Mouse (Mus musculus) midbrain, embryonic 11.5 days (tissue): ENCODE measurements around the gene Vps50. TPM values are rescaled to one million over a fixed set of nuclear protein-coding genes. Genes with fewer than 3 reads are reported as not detected.
"Not testable (repeated sequence)": the region's sequence is repeated elsewhere in the genome, so short reads cannot be mapped to it uniquely, and the experiment has no call there.

ENCODE experiments used
- ATAC-seq: fragments of 200-750 bp; cut with Nextera tagmentation; 2 replicates; pipeline ENCODE4 v1.8.0; 2017; ENCODE audit warnings: moderate TSS enrichment, moderate library complexity; ENCODE audit not compliant: low FRiP score
- DNase-seq: peaks from one replicate; pipeline ENCODE4 v3.0.0; 2015; ENCODE audit warnings: low spot score; ENCODE audit errors: missing footprints
- H3K27ac ChIP-seq: fragments of 300-500 bp; sonication (generic); 2 replicates; pipeline ENCODE4 v1.5.1; 2014; ENCODE audit warnings: low read depth, low read length
- H3K27me3 ChIP-seq: fragments of 300-500 bp; sonication (generic); 2 replicates; pipeline ENCODE4 v1.6.1; 2014; ENCODE audit warnings: mild to moderate bottlenecking, low read length, moderate library complexity, mixed read lengths; ENCODE audit not compliant: control insufficient read depth, insufficient read depth
- H3K36me3 ChIP-seq: fragments of 300-500 bp; sonication (generic); 2 replicates; pipeline ENCODE4 v1.6.1; 2014; ENCODE audit warnings: mild to moderate bottlenecking, low read length, moderate library complexity, mixed read lengths; ENCODE audit not compliant: control insufficient read depth, insufficient read depth
- H3K4me1 ChIP-seq: fragments of 300-500 bp; sonication (generic); 2 replicates; pipeline ENCODE4 v1.6.1; 2014; ENCODE audit warnings: low read length; ENCODE audit not compliant: control insufficient read depth, insufficient read depth
- H3K4me2 ChIP-seq: fragments of 300-500 bp; sonication (generic); 2 replicates; pipeline ENCODE4 v1.6.1; 2014; ENCODE audit warnings: mild to moderate bottlenecking, moderate library complexity
- H3K4me3 ChIP-seq: fragments of 300-500 bp; sonication (generic); 2 replicates; pipeline ENCODE4 v1.5.1; 2014; ENCODE audit warnings: low read depth, low read length
- H3K9ac ChIP-seq: fragments of 300-500 bp; sonication (generic); 2 replicates; pipeline ENCODE4 v1.6.1; 2014; ENCODE audit warnings: low read length
- H3K9me3 ChIP-seq: fragments of 300-500 bp; sonication (generic); 2 replicates; pipeline ENCODE4 v1.6.1; 2016; ENCODE audit warnings: low read length; ENCODE audit not compliant: control insufficient read depth
- WGBS: fragments of 180-500 bp; shearing (Covaris S2); extraction: QIAGEN DNeasy Blood & Tissue Kit; methylation state at CpG from one replicate; pipeline ENCODE4 v1.1.7; 2014; 5-methylcytosine and 5-hydroxymethylcytosine counted together
- polyA plus RNA-seq: library from polyadenylated mRNA; unstranded; fragments of >200 nt; fragmentation: Nextera tagmentation; extraction: Ambion mirVana; gene quantifications from 2 replicates; pipeline ENCODE4 v1.2.1, GENCODE M21; 2014

Vps50 gene
- polyA plus RNA-seq, 1 experiment from 2014 or later: 42.1 TPM

DNA sequence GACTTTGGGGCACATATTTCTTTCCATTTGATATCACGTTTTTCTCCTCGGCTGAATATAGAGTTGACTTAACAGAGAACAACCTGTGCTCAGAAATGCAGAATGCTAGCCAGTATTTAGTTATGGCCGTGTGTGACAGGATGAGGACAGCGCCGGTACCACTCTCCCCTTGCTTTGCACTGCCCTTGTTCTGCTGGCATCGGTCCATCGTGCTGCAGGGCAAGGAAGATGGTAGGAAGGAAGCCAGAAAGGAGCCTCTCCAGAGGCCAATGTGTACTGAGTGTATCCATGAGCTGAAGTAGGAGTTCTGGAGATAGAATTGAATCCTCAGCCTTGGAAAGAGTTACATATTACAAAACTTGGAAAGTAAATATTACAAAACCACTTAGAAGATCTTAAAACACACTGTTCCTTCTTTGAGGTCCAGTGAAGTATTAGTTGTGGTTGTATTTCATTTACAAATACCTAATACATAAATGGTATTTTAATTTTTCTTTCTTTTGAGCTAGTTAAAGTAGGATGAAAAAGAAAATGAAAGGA is 69.0 kb downstream of the Vps50 start:
- Histone ChIP-seq H3K4me1 (no peaks in the 10 kb centered on the region), H3K4me3 (no peak overlapping the region), H3K27me3 (no peaks in the 10 kb centered on the region), H3K27ac (no peak overlapping the region), H3K4me2 (no peak overlapping the region), H3K36me3 (no peaks in the 10 kb centered on the region), H3K9me3 (no peaks in the 10 kb centered on the region), H3K9ac (no peak overlapping the region)
- 92% methylated on average over 7 of the region's 7 CpGs for WGBS
- DNase-seq: no peak
- no peak for ATAC-seq

GRCm38 (mm10) chr6:3572221-3572815 is 74.1 kb downstream of the Vps50 start:
- 94% methylated on average over 2 of the region's 2 CpGs for WGBS
- no peaks in the 10 kb centered on the region for H3K36me3 ChIP-seq
- no peak for ATAC-seq
- no peak for DNase-seq
- H3K27ac ChIP-seq: no peak overlapping the region
- no peak overlapping the region for H3K9ac ChIP-seq
- H3K4me2 ChIP-seq: no peak overlapping the region
- no peaks in the 10 kb centered on the region for H3K4me1 ChIP-seq
- no peaks in the 10 kb centered on the region for H3K27me3 ChIP-seq
- H3K4me3 ChIP-seq: no peak overlapping the region
- H3K9me3 ChIP-seq: no peaks in the 10 kb centered on the region

- WGBS: 95% methylated on average over 8 of the region's 8 CpGs
- Histone ChIP-seq H3K4me1 (no peaks in the 10 kb centered on the region), H3K27me3 (no peaks in the 10 kb centered on the region), H3K4me2 (no peak overlapping the region), H3K36me3 (no peaks in the 10 kb centered on the region), H3K9ac (no peak overlapping the region), H3K4me3 (no peak overlapping the region), H3K9me3 (no peaks in the 10 kb centered on the region), H3K27ac (no peak overlapping the region)
- no peak for ATAC-seq
- no peak for DNase-seq
Observed at GRCm38 (mm10) chr6:3573787-3574186, 75.6 kb downstream of the Vps50 start.

DNA sequence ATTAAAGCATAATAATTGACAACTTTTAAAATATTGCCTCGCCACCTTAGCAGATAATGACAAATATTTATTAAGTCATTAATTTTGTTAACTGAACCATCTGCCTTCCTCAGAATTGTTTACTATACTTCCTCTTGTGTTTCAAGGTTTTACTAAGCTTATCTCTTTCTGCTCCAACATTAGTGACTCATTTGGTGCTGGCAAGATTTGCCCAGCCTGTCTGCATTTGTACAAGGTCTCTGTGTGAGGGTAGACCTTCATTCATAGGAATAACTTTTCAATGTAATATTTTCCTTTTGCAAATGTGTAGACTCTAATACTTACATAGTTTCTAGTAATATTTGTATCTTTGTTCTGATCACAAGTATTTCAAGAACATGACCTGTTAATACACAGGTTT is 87.2 kb downstream of the Vps50 start:
- no peak overlapping the region for H3K9ac ChIP-seq
- no peaks in the 10 kb centered on the region for H3K9me3 ChIP-seq
- DNase-seq: no peak
- H3K36me3 ChIP-seq: no peaks in the 10 kb centered on the region
- H3K27me3 ChIP-seq: no peaks in the 10 kb centered on the region
- no peaks in the 10 kb centered on the region for H3K4me1 ChIP-seq
- 97% methylated on average over 1 of the region's 1 CpGs for WGBS
- H3K4me3 ChIP-seq: no peak overlapping the region
- no peak overlapping the region for H3K27ac ChIP-seq
- ATAC-seq: no peak
- H3K4me2 ChIP-seq: no peak overlapping the region

DNA sequence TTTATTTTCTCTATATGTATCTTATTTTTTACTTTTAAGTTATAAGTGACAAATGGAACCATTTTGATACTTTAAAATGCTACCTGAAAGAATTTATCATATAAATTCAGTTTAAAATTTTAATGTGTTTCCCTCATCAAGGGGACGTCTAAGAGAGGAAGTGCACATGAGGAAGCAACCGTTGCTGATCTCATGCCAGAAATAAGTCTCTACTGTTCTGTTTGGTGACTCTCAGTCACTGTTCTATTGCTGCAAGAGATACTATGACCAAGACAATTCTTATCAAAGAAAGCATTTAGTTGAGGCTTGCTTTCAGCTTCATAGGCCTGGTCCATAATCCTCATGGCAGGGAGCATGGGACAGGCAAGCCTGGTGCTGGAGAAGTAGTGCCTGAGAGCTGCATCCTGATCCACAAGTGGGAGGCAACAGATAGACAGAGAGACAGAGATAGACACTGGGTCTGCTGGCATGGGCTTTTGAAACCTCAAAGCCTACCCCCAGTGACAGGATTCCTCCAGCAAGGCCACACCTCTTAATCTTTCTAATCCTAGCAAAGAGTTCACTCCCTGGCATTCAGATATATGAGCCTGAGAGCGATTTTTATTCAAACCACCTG is 92.2 kb downstream of the Vps50 start:
- WGBS: 91% methylated on average over 3 of the region's 3 CpGs
- Histone ChIP-seq H3K9ac (no peak overlapping the region), H3K4me2 (no peak overlapping the region), H3K36me3 (no peaks in the 10 kb centered on the region), H3K4me3 (no peak overlapping the region), H3K27ac (no peak overlapping the region), H3K9me3 (no peaks in the 10 kb centered on the region), H3K27me3 (no peaks in the 10 kb centered on the region), H3K4me1 (no peaks in the 10 kb centered on the region)
- no peak for ATAC-seq
- no peak for DNase-seq

GRCm38 (mm10) chr6:3594246-3594645 is 96.1 kb downstream of the Vps50 start:
- 89% methylated on average over 1 of the region's 1 CpGs for WGBS

DNA sequence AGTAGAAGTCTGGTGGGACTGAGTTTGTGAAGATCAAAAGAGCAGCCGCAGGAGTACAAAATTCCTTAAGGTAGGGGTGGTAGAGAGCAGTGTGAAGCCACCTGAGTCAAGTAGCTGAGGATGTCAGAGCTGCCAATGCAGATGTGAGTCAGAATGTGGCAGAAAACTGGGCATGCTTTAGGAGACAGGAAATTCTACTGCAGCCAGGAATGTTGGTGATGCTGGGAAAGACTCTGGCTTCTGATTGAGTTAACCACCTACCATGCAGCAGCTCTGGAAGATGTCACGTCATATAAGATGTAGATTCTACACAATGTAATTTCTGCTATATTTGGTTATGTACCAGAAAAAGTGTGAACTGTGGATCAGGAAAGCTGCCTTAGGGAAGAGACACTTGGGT is 114.6 kb downstream of the Vps50 start:
- Histone ChIP-seq H3K36me3 (no peaks in the 10 kb centered on the region), H3K9ac (no peak overlapping the region), H3K9me3 (no peaks in the 10 kb centered on the region), H3K4me3 (no peak overlapping the region), H3K4me2 (no peak overlapping the region), H3K27ac (no peak overlapping the region), H3K27me3 (no peaks in the 10 kb centered on the region), H3K4me1 (no peaks in the 10 kb centered on the region)
- ATAC-seq (no peak), DNase-seq (no peak)
- 92% methylated on average over 2 of the region's 2 CpGs for WGBS

More at GRCm38 (mm10) chr6:3594246-3594645, 96.1 kb downstream of the Vps50 start:
- ATAC-seq (no peak), DNase-seq (no peak)
- H3K4me3 ChIP-seq: no peak overlapping the region
- H3K9ac ChIP-seq: no peak overlapping the region
- H3K4me2 ChIP-seq: no peak overlapping the region
- 0 out of 2 replicates have a peak, but pooled peaks cover 2% of the 10 kb centered on the region for H3K36me3 ChIP-seq
- H3K27me3 ChIP-seq: no peaks in the 10 kb centered on the region
- H3K27ac ChIP-seq: no peak overlapping the region
- H3K4me1 ChIP-seq: no peaks in the 10 kb centered on the region
- H3K9me3 ChIP-seq: no peaks in the 10 kb centered on the region

DNA sequence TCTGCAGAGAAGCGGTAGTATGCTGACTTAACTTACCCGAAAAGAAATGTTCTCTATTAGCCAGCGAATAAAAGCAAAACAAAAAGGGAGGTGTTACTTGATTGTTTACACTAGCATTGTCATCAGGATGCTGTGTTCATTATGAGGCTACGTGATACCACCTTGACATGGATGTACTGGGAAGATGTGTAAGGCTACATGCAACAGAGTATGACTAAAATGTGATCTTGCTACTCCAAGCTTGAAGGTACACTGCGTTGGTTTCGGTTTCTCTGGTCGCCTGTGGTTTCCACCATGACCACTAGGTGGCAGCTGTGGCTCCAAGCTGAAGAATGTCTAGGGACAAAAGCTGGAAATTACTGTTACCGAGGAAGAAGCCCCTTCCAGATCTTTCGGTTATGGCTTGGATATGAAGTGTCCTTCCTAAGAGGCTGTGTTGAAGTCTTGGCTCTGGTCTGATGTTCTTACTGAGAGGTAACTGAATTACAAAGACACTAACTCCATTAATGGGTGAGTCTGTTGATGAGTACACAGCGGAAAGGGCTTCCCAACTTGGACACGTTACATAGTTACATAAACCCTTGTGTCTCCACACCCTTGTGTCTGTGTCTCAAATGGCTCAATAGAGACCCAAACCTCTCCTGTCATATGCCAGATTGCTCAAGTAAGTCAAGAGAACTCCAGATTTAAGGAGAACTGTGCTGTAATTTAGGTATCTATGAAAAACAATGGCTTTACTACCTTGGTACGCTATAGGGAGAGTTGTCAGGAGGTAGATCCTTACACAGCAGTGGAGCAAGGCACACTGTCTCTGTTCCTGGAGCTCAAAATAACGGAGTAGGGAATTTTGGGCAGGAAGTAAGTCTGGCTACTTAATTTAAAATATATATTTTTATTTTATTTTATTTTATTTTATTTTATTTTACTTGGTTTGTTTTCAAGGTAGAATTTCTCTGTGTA is 122.5 kb downstream of the Vps50 start:
- peak; percentile 71 for ATAC-seq
- not testable (repeated sequence) for H3K4me3 ChIP-seq, H3K27ac ChIP-seq, H3K9ac ChIP-seq, H3K9me3 ChIP-seq, H3K4me1 ChIP-seq, H3K4me2 ChIP-seq, H3K36me3 ChIP-seq, H3K27me3 ChIP-seq
- DNase-seq: peak; percentile 90
- WGBS: 65% methylated on average over 11 of the region's 13 CpGs
